Mouse (Mus musculus): ENCODE results near the gene Prodh2. TPM values are rescaled to one million over a fixed set of nuclear protein-coding genes. Genes with fewer than 3 reads are reported as not detected.
A peak's percentile ranks its signal among the peaks of the same experiment; 100 is the strongest.
"Not testable (repeated sequence)": the region's sequence is repeated elsewhere in the genome, so short reads cannot be mapped to it uniquely, and the experiment has no call there.

Prodh2 gene
- polyA plus RNA-seq, 1 experiment from 2014 or later = 205 TPM

GRCm38 (mm10) chr7:30459484-30459883 is 33.9 kb upstream of the Prodh2 start:
- Histone ChIP-seq H3K4me3 (ENCODE audit: low read depth, low read length) (no peak overlapping the region), H3K4me1 (ENCODE audit: insufficient read depth) (no peaks in the 10 kb centered on the region), H3K27me3 (ENCODE audit: insufficient read depth, low read length) (peaks cover 62% of the 10 kb centered on the region), H3K4me2 (ENCODE audit: low read depth, low read length) (no peak overlapping the region), H3K9ac (replicated peaks) (no peak overlapping the region), H3K27ac (ENCODE audit: low read depth) (no peak overlapping the region), H3K36me3 (replicated peaks; ENCODE audit: insufficient read depth, low read length) (no peaks in the 10 kb centered on the region), H3K9me3 (ENCODE audit: low read length) (no peaks in the 10 kb centered on the region)
- WGBS (ENCODE audit: insufficient replicate concordance) = 46% methylated on average over 6 of the region's 6 CpGs
- DNase-seq (no peak), ATAC-seq (no peak)
- TF ChIP-seq CTCF (IDR thresholded peaks at IDR 0.05; ENCODE audit: low read depth) (no peak), EP300 (IDR thresholded peaks at IDR 0.05; ENCODE audit: low read depth) (no peak)

- H3K9me3 ChIP-seq (ENCODE audit: low read length) = no peaks in the 10 kb centered on the region
- WGBS (ENCODE audit: insufficient replicate concordance) = 33% methylated on average over 7 of the region's 7 CpGs
These were observed 29.9 kb upstream of the Prodh2 start for GRCm38 (mm10) chr7:30463568-30463967.

DNA sequence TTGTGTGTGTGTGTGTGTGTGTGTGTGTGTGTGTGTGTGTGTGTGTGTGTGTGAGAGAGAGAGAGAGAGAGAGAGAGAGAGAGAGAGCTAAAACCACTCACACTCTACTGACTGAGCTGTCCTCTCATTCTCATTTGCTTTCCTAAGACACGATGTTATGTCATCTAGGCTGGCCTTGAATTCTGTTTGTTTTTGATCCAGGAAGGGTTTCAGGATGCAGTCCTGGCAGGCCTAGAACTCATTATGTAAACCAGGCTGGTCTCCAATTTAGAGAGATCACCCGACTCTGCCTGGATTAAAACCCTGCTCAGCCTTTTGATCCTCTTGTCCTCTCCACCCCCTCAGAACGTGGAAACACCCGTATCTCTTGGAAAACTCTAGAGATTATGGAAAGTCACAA is 29.4 kb upstream of the Prodh2 start:
- DNase-seq = no peak
- Histone ChIP-seq H3K9ac (replicated peaks) (no peak overlapping the region), H3K27ac (ENCODE audit: low read depth) (no peak overlapping the region), H3K9me3 (ENCODE audit: low read length) (no peaks in the 10 kb centered on the region), H3K4me1 (ENCODE audit: insufficient read depth) (no peaks in the 10 kb centered on the region), H3K4me2 (ENCODE audit: low read depth, low read length) (no peak overlapping the region), H3K36me3 (replicated peaks; ENCODE audit: insufficient read depth, low read length) (no peaks in the 10 kb centered on the region), H3K4me3 (ENCODE audit: low read depth, low read length) (no peak overlapping the region), H3K27me3 (ENCODE audit: insufficient read depth, low read length) (peaks cover 51% of the 10 kb centered on the region)
- TF ChIP-seq EP300 (IDR thresholded peaks at IDR 0.05; ENCODE audit: low read depth) (no peak), CTCF (IDR thresholded peaks at IDR 0.05; ENCODE audit: low read depth) (no peak)
- no peak for ATAC-seq
- 26% methylated on average over 4 of the region's 4 CpGs for WGBS (ENCODE audit: insufficient replicate concordance)

More at GRCm38 (mm10) chr7:30463568-30463967, 29.9 kb upstream of the Prodh2 start:
- peaks cover 54% of the 10 kb centered on the region for H3K27me3 ChIP-seq (ENCODE audit: insufficient read depth, low read length)
- no peaks in the 10 kb centered on the region for H3K4me1 ChIP-seq (ENCODE audit: insufficient read depth)
- TF ChIP-seq CTCF (IDR thresholded peaks at IDR 0.05; ENCODE audit: low read depth) (no peak), EP300 (IDR thresholded peaks at IDR 0.05; ENCODE audit: low read depth) (no peak)
- no peak overlapping the region for H3K4me3 ChIP-seq (ENCODE audit: low read depth, low read length)
- DNase-seq (no peak), ATAC-seq (no peak)
- H3K4me2 ChIP-seq (ENCODE audit: low read depth, low read length) = no peak overlapping the region
- no peaks in the 10 kb centered on the region for H3K36me3 ChIP-seq (replicated peaks; ENCODE audit: insufficient read depth, low read length)
- H3K9ac ChIP-seq (replicated peaks) = no peak overlapping the region
- H3K27ac ChIP-seq (ENCODE audit: low read depth) = no peak overlapping the region

- no peak overlapping the region for H3K9ac ChIP-seq (replicated peaks)
- TF ChIP-seq EP300 (IDR thresholded peaks at IDR 0.05; ENCODE audit: low read depth) (no peak), CTCF (IDR thresholded peaks at IDR 0.05; ENCODE audit: low read depth) (no peak)
- H3K4me2 ChIP-seq (ENCODE audit: low read depth, low read length) = no peak overlapping the region
- H3K27ac ChIP-seq (ENCODE audit: low read depth) = no peak overlapping the region
- H3K36me3 ChIP-seq (replicated peaks; ENCODE audit: insufficient read depth, low read length) = no peaks in the 10 kb centered on the region
- H3K4me1 ChIP-seq (ENCODE audit: insufficient read depth) = no peaks in the 10 kb centered on the region
- DNase-seq (no peak), ATAC-seq (no peak)
- WGBS (ENCODE audit: insufficient replicate concordance) = 18% methylated on average over 6 of the region's 6 CpGs
- no peak overlapping the region for H3K4me3 ChIP-seq (ENCODE audit: low read depth, low read length)
- no peaks in the 10 kb centered on the region for H3K9me3 ChIP-seq (ENCODE audit: low read length)
- peaks cover 43% of the 10 kb centered on the region for H3K27me3 ChIP-seq (ENCODE audit: insufficient read depth, low read length)
These were observed 28.6 kb upstream of the Prodh2 start for GRCm38 (mm10) chr7:30464816-30465300.

DNA sequence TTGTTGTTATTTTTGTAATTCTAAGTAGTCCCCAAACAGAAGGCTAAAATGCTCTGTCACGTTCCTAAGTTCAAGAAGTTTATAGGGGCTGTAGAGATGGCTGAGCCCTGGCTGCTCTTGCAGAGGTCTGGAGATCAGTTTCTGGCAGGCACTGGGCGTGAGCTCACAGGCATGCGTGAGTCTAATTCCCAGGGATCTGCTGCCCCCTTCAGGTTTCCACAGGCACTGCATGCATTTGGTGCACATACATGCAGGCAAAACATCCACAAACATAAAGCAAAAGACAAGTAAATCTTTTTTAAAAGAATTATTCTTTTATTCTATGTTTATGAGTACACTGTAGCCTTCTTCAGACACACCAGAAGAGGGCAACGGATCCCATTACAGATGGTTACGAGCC is 21.0 kb upstream of the Prodh2 start:
- Histone ChIP-seq H3K9me3 (ENCODE audit: low read length) (no peaks in the 10 kb centered on the region), H3K4me2 (ENCODE audit: low read depth, low read length) (no peak overlapping the region), H3K9ac (replicated peaks) (no peak overlapping the region), H3K27ac (ENCODE audit: low read depth) (no peak overlapping the region), H3K4me1 (ENCODE audit: insufficient read depth) (peaks cover 4% of the 10 kb centered on the region; the same call in 1 of the 2 replicates), H3K36me3 (replicated peaks; ENCODE audit: insufficient read depth, low read length) (no peaks in the 10 kb centered on the region), H3K4me3 (ENCODE audit: low read depth, low read length) (no peak overlapping the region), H3K27me3 (ENCODE audit: insufficient read depth, low read length) (peaks cover 6% of the 10 kb centered on the region)
- DNase-seq = peak; percentile 69
- no peak for ATAC-seq
- WGBS (ENCODE audit: insufficient replicate concordance) = 49% methylated on average over 5 of the region's 5 CpGs
- TF ChIP-seq EP300 (IDR thresholded peaks at IDR 0.05; ENCODE audit: low read depth) = no peak
- peak; percentile 78 for TF ChIP-seq CTCF (IDR thresholded peaks at IDR 0.05; ENCODE audit: low read depth)

DNA sequence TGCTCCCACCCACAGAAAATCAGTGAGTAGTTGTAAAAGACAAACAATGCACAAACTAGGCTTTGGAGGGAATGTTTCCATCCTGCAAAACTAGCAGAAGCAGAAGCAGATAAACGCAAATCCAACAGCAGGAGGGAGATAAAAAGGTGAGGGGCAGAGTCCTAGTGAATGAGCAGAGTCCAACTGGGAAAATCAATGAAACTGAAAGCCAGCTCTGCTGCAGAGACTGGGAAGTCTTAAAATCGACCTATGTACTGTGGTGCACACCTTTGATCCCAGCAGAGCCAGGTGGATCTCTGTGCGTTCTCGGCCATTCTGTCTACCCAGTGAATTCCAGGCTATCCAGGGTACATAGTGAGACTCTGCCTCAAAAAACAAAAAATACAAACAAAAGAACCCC is 18.4 kb upstream of the Prodh2 start:
- no peak overlapping the region for H3K9ac ChIP-seq (replicated peaks)
- ATAC-seq = peak; percentile 93
- DNase-seq = no peak
- H3K4me2 ChIP-seq (ENCODE audit: low read depth, low read length) = no peak overlapping the region
- H3K4me1 ChIP-seq (ENCODE audit: insufficient read depth) = peaks cover 4% of the 10 kb centered on the region; the same call in 1 of the 2 replicates
- H3K27ac ChIP-seq (ENCODE audit: low read depth) = peak overlapping the region; percentile 34; the same call in 1 of the 2 replicates
- H3K4me3 ChIP-seq (ENCODE audit: low read depth, low read length) = no peak overlapping the region
- no peaks in the 10 kb centered on the region for H3K27me3 ChIP-seq (ENCODE audit: insufficient read depth, low read length)
- no peaks in the 10 kb centered on the region for H3K36me3 ChIP-seq (replicated peaks; ENCODE audit: insufficient read depth, low read length)
- no peaks in the 10 kb centered on the region for H3K9me3 ChIP-seq (ENCODE audit: low read length)
- TF ChIP-seq CTCF (IDR thresholded peaks at IDR 0.05; ENCODE audit: low read depth) = no peak
- no peak for TF ChIP-seq EP300 (IDR thresholded peaks at IDR 0.05; ENCODE audit: low read depth)
- WGBS (ENCODE audit: insufficient replicate concordance) = 49% methylated on average over 4 of the region's 4 CpGs

DNA sequence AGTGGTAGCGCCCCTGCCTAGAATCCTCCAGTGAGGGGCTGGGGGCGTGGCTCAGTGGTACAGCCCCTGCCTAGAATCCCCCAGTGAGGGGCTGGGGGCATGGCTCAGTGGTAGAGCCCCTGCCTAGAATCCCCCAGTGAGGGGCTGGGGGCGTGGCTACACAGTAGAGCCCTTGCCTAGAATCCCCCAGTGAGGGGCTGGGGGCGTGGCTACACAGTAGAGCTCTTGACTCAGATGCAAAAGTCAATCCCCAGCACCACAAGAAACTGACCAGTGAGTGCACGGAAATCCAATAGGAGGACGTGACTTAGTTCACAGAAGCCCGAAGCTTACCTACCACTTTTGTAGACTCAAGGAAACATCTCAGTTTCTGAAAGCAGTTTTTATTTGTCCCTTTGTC is 17.3 kb upstream of the Prodh2 start:
- H3K36me3 ChIP-seq (replicated peaks; ENCODE audit: insufficient read depth, low read length); H3K9ac ChIP-seq (replicated peaks); H3K27ac ChIP-seq (ENCODE audit: low read depth); H3K4me2 ChIP-seq (ENCODE audit: low read depth, low read length); DNase-seq; H3K9me3 ChIP-seq (ENCODE audit: low read length); H3K27me3 ChIP-seq (ENCODE audit: insufficient read depth, low read length); H3K4me3 ChIP-seq (ENCODE audit: low read depth, low read length); H3K4me1 ChIP-seq (ENCODE audit: insufficient read depth); ATAC-seq: not testable (repeated sequence)
- 74% methylated on average over 7 of the region's 7 CpGs for WGBS (ENCODE audit: insufficient replicate concordance)
